In genomic region chr15:63624814-63625213, GRCm38 (mm10) we compare ENCODE assay signal across 25 mouse cellular contexts.
"Had no signal": no experiment of that assay in that cellular context is flagged by ENCODE, and none has a peak within 500 bp of the region (broad histone marks: within the 10 kb centered on the region; RNA-seq: fewer than 3 reads in every experiment).

No protein-coding gene starts in this region.

- H3K27me3 ChIP-seq: heart, embryonic 12.5 days; hindbrain, embryonic 12.5 days; kidney, embryonic 15.5 days; limb, embryonic 13.5 days; limb, embryonic 15.5 days; liver, embryonic 12.5 days had no signal

- H3K27ac ChIP-seq: heart, embryonic 10.5 days; hindbrain, embryonic 10.5 days; hindbrain, embryonic 12.5 days; hindbrain, embryonic 14.5 days; hindbrain, postnatal 0 days; kidney, embryonic 15.5 days; kidney, postnatal 0 days; layer of hippocampus, adult 2 months; limb, embryonic 13.5 days; limb, embryonic 15.5 days; liver, embryonic 12.5 days; liver, embryonic 14.5 days had no signal

- H3K4me3 ChIP-seq: heart, embryonic 10.5 days; heart, embryonic 12.5 days; hindbrain, embryonic 10.5 days; hindbrain, embryonic 12.5 days; kidney, embryonic 15.5 days; layer of hippocampus, adult 2 months; limb, embryonic 13.5 days; limb, embryonic 15.5 days; liver, embryonic 12.5 days had no signal

- H3K4me1 ChIP-seq: heart, embryonic 10.5 days; heart, embryonic 12.5 days; hindbrain, embryonic 10.5 days; hindbrain, embryonic 12.5 days; kidney, embryonic 15.5 days; limb, embryonic 13.5 days; limb, embryonic 15.5 days; liver, embryonic 12.5 days had no signal

- ATAC-seq: hindbrain, postnatal 0 days; intestine, embryonic 16.5 days; liver, embryonic 12.5 days had no signal

- H3K9me3 ChIP-seq: heart, embryonic 10.5 days; heart, embryonic 12.5 days; hindbrain, embryonic 10.5 days; hindbrain, embryonic 12.5 days; kidney, embryonic 15.5 days; limb, embryonic 13.5 days; limb, embryonic 15.5 days; liver, embryonic 12.5 days had no signal

- H3K4me2 ChIP-seq: heart, embryonic 12.5 days; hindbrain, embryonic 12.5 days; hindbrain, embryonic 14.5 days; kidney, embryonic 15.5 days; limb, embryonic 13.5 days; limb, embryonic 15.5 days; liver, embryonic 12.5 days had no signal

- H3K36me3 ChIP-seq: heart, embryonic 10.5 days; heart, embryonic 12.5 days; hindbrain, embryonic 10.5 days; hindbrain, embryonic 12.5 days; kidney, embryonic 15.5 days; limb, embryonic 13.5 days; limb, embryonic 15.5 days; liver, embryonic 12.5 days had no signal

- H3K9ac ChIP-seq: heart, embryonic 12.5 days; hindbrain, embryonic 12.5 days; hindbrain, embryonic 14.5 days; kidney, embryonic 15.5 days; limb, embryonic 13.5 days; limb, embryonic 15.5 days; liver, embryonic 12.5 days; liver, embryonic 14.5 days had no signal

- DNase-seq: gastrocnemius, postnatal 14 days; gastrocnemius, postnatal 36 days; heart, adult 18-20 months; heart, postnatal 10 days; heart, postnatal 4 days; kidney, adult 11 months; kidney, adult 2 months; kidney, adult 9 months; kidney, postnatal 14 days; kidney, postnatal 36 days; left cerebral cortex, postnatal 4 days had no signal
